Mouse (Mus musculus) embryonic facial prominence, embryonic 10.5 days (tissue): Measurements from ENCODE around the gene Nuf2. TPM values are rescaled to one million over a fixed set of nuclear protein-coding genes. Genes with fewer than 3 reads are reported as not detected.

Experiments
- DNase-seq: peaks from one replicate; pipeline ENCODE4 v3.0.0-alpha.2; 2017; ENCODE audit warnings: low spot score
- H3K27ac ChIP-seq: fragments of 300-500 bp; sonication (generic); replicated peaks from 2 replicates; pipeline ENCODE4 v1.5.1; 2016; ENCODE audit warnings: mild to moderate bottlenecking
- H3K27me3 ChIP-seq: fragments of 300-500 bp; sonication (generic); replicated peaks from 2 replicates; pipeline ENCODE4 v1.6.1; 2016; ENCODE audit warnings: low read depth, mild to moderate bottlenecking; ENCODE audit not compliant: poor library complexity, severe bottlenecking
- H3K36me3 ChIP-seq: fragments of 300-500 bp; sonication (generic); replicated peaks from 2 replicates; pipeline ENCODE4 v1.6.1; 2016; ENCODE audit warnings: mild to moderate bottlenecking, moderate library complexity
- H3K4me1 ChIP-seq: fragments of 300-500 bp; sonication (generic); 2 replicates; pipeline ENCODE4 v1.6.1; 2016
- H3K4me3 ChIP-seq: fragments of 300-500 bp; sonication (generic); 2 replicates; pipeline ENCODE4 v1.5.1; 2016; ENCODE audit warnings: mild to moderate bottlenecking, moderate library complexity
- H3K9me3 ChIP-seq: fragments of 300-500 bp; sonication (generic); 2 replicates; pipeline ENCODE4 v1.6.1; 2016; ENCODE audit warnings: mild to moderate bottlenecking
- WGBS: fragments of 180-500 bp; shearing (Covaris S2); methylation state at CpG from one replicate; pipeline ENCODE4 v1.1.7; 2016; 5-methylcytosine and 5-hydroxymethylcytosine counted together
- polyA plus RNA-seq: library from polyadenylated mRNA; unstranded; fragments of >200 nt; fragmentation: Nextera tagmentation; extraction: Ambion mirVana; gene quantifications from 2 replicates; pipeline ENCODE4 v1.2.1, GENCODE M21; 2016

The Nuf2 gene
- polyA plus RNA-seq, 1 experiment from 2014 or later, result 75.9 TPM

- WGBS, result 96% methylated on average over 8 of the region's 8 CpGs
Measured at GRCm38 (mm10) chr1:169517376-169517892, 13.8 kb downstream of the Nuf2 start.

DNA sequence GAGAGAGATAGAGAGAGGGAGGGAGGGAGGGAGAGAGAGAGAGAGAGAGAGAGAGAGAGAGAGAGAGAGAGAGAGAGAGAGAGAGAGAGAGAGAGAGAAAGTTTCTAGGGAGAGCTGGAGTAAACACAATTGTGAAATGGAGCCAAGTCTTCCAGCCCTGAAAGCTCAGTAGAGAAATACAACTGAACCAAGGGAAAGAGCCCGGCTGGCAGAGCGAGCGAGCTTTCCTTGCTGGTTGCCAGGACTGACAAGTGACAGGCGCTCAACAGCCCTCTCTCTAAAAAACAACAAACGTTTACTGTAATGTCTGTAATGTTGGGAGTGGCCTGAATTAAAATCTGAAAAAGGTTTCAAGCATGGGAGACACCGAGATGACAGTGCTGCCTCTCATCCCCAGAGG is 24.9 kb downstream of the Nuf2 start:
- Histone ChIP-seq H3K27me3 (no peaks in the 10 kb centered on the region), H3K4me1 (no peaks in the 10 kb centered on the region), H3K27ac (no peak overlapping the region), H3K9me3 (no peaks in the 10 kb centered on the region), H3K36me3 (peaks cover 100% of the 10 kb centered on the region), H3K4me3 (no peak overlapping the region)
- no peak for DNase-seq
- WGBS, result 92% methylated on average over 6 of the region's 6 CpGs

More at GRCm38 (mm10) chr1:169517376-169517892, 13.8 kb downstream of the Nuf2 start:
- H3K4me1 ChIP-seq, result no peaks in the 10 kb centered on the region
- H3K27me3 ChIP-seq, result no peaks in the 10 kb centered on the region
- H3K27ac ChIP-seq, result no peak overlapping the region
- H3K9me3 ChIP-seq, result no peaks in the 10 kb centered on the region
- H3K4me3 ChIP-seq, result no peak overlapping the region
- DNase-seq, result peak; percentile 14
- H3K36me3 ChIP-seq, result peaks cover 96% of the 10 kb centered on the region

GRCm38 (mm10) chr1:169502876-169503275 is 28.4 kb downstream of the Nuf2 start:
- no peaks in the 10 kb centered on the region for H3K27me3 ChIP-seq
- peaks cover 98% of the 10 kb centered on the region for H3K36me3 ChIP-seq
- no peaks in the 10 kb centered on the region for H3K9me3 ChIP-seq
- no peak overlapping the region for H3K4me3 ChIP-seq
- no peaks in the 10 kb centered on the region for H3K4me1 ChIP-seq
- 92% methylated on average over 3 of the region's 3 CpGs for WGBS
- H3K27ac ChIP-seq, result no peak overlapping the region
- DNase-seq, result no peak

- no peaks in the 10 kb centered on the region for H3K4me1 ChIP-seq
- peaks cover 52% of the 10 kb centered on the region for H3K36me3 ChIP-seq
- no peaks in the 10 kb centered on the region for H3K27me3 ChIP-seq
- H3K4me3 ChIP-seq, result no peak overlapping the region
- 81% methylated on average over 8 of the region's 8 CpGs for WGBS
- no peaks in the 10 kb centered on the region for H3K9me3 ChIP-seq
- peak; percentile 52 for DNase-seq
- no peak overlapping the region for H3K27ac ChIP-seq
Measured at GRCm38 (mm10) chr1:169495621-169496020, 35.6 kb downstream of the Nuf2 start.

- 84% methylated on average over 1 of the region's 1 CpGs for WGBS
- DNase-seq, result no peak
- Histone ChIP-seq H3K27me3 (no peaks in the 10 kb centered on the region), H3K4me1 (no peaks in the 10 kb centered on the region), H3K27ac (no peak overlapping the region), H3K36me3 (peaks cover 11% of the 10 kb centered on the region), H3K9me3 (no peaks in the 10 kb centered on the region), H3K4me3 (no peak overlapping the region)
Measured at GRCm38 (mm10) chr1:169491561-169491960, 39.7 kb downstream of the Nuf2 start.

DNA sequence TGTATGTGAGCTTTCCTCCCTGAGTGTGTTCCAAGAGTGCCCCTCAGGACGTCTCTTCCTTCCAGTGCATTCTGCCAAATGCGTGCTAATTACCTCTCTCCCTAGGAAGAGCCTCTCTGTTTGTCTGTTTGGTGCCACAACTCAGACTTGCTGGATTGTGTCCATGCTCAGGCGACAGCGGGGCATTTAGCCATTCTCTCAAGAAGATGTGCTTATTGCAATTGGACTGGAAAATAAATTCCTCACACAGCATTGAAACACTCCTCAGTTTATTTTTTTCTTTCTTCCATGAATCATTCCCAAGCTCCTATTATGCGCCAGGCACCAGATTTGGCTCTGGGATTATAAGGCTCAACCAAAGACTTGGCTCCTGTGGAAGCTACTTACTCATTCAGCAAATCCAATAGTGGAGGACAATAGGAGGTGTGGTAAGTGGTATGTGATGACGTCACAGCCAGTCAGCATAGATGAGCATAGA is 45.8 kb downstream of the Nuf2 start:
- Histone ChIP-seq H3K9me3 (no peaks in the 10 kb centered on the region), H3K27me3 (no peaks in the 10 kb centered on the region), H3K27ac (no peak overlapping the region), H3K36me3 (no peaks in the 10 kb centered on the region), H3K4me3 (no peak overlapping the region), H3K4me1 (peaks cover 6% of the 10 kb centered on the region; the same call in 1 of the 2 replicates)
- DNase-seq, result no peak
- 73% methylated on average over 6 of the region's 6 CpGs for WGBS

GRCm38 (mm10) chr1:169484565-169484964 is 46.7 kb downstream of the Nuf2 start:
- Histone ChIP-seq H3K9me3 (no peaks in the 10 kb centered on the region), H3K27me3 (no peaks in the 10 kb centered on the region), H3K4me3 (no peak overlapping the region), H3K27ac (no peak overlapping the region), H3K36me3 (no peaks in the 10 kb centered on the region), H3K4me1 (peaks cover 6% of the 10 kb centered on the region; the same call in 1 of the 2 replicates)
- WGBS, result 66% methylated on average over 4 of the region's 4 CpGs
- DNase-seq, result peak; percentile 13

DNA sequence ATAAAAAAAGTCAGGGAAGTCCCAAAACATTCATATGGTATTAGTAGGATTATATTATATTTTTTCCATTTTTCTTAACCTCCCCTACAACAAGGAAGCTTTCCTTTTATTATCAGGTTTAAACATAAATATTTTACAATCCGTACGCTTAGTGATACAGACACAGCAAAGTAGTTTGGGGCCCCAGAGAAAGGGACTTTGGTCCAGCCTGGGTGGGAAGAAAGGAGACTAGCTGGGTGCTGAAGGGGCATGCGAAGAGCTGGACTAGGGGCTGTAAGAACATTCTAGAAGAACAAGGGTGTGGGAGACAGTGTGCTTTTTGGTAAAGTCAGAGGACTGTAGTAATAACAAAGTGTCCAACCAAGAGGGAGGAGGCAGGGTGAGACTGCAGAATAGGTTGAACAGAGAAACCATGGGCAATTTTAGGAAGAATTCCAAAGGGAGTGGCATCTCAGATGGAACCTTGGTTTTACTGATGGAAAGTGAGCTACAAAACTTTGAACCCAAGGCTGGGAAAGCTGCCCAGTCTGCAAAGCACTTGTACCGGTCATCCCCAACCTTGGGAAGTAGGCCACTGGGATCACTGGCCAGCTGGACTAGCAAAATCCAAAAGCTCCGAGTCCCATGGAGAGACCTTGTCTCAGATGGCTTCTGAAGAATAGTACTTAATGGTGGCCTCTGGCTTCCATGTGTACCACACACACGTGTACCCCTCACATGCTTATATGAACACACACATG is 48.5 kb downstream of the Nuf2 start:
- Histone ChIP-seq H3K4me3 (no peak overlapping the region), H3K27me3 (no peaks in the 10 kb centered on the region), H3K9me3 (no peaks in the 10 kb centered on the region), H3K27ac (no peak overlapping the region), H3K4me1 (peaks cover 6% of the 10 kb centered on the region; the same call in 1 of the 2 replicates), H3K36me3 (no peaks in the 10 kb centered on the region)
- 91% methylated on average over 6 of the region's 6 CpGs for WGBS
- DNase-seq, result no peak

DNA sequence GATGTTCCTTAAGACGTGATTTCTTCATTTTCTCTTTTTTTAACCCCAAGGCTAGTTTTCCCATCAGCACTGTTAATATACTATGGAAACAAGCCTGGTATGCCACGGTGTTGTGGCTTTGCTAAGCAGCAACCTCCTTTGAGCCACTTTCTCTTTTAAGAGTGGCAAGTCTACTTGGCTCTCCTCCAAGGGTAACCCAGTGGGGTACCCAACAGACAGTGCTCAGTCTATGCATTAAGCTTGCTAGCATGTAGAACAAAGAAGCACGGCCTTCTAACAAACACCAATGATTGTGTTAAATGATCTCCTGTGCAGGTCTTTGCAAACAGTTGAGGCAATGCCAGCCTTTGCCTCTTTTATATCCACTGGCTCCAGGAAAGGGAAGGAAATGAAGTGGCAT is 60.1 kb downstream of the Nuf2 start:
- no peaks in the 10 kb centered on the region for H3K27me3 ChIP-seq
- WGBS, result 85% methylated on average over 3 of the region's 3 CpGs
- H3K36me3 ChIP-seq, result no peaks in the 10 kb centered on the region
- no peak for DNase-seq
- H3K9me3 ChIP-seq, result no peaks in the 10 kb centered on the region
- no peak overlapping the region for H3K27ac ChIP-seq
- no peaks in the 10 kb centered on the region for H3K4me1 ChIP-seq
- no peak overlapping the region for H3K4me3 ChIP-seq

DNA sequence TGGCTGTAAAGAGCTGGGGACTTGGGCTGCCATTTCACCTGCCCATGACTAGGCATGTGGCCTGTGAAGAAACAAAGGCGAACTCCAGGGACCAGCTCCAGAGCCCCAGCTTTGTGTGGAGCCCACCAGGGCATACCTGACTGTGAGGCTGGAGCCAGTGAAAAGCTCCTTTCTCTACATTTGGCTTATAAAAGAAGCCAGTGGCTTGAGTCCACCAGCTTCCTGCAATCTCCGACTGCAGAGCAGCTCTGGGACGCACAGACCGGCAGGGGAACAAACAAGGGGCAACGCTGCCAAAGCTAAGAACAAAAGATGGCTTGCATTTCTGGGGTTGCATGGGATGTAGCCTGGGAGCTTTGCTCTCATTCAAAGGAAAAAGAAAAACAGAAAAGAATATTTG is 63.5 kb downstream of the Nuf2 start:
- no peaks in the 10 kb centered on the region for H3K9me3 ChIP-seq
- H3K4me3 ChIP-seq, result no peak overlapping the region
- DNase-seq, result no peak
- H3K4me1 ChIP-seq, result no peaks in the 10 kb centered on the region
- no peaks in the 10 kb centered on the region for H3K36me3 ChIP-seq
- H3K27me3 ChIP-seq, result no peaks in the 10 kb centered on the region
- H3K27ac ChIP-seq, result no peak overlapping the region
- 83% methylated on average over 5 of the region's 5 CpGs for WGBS

DNA sequence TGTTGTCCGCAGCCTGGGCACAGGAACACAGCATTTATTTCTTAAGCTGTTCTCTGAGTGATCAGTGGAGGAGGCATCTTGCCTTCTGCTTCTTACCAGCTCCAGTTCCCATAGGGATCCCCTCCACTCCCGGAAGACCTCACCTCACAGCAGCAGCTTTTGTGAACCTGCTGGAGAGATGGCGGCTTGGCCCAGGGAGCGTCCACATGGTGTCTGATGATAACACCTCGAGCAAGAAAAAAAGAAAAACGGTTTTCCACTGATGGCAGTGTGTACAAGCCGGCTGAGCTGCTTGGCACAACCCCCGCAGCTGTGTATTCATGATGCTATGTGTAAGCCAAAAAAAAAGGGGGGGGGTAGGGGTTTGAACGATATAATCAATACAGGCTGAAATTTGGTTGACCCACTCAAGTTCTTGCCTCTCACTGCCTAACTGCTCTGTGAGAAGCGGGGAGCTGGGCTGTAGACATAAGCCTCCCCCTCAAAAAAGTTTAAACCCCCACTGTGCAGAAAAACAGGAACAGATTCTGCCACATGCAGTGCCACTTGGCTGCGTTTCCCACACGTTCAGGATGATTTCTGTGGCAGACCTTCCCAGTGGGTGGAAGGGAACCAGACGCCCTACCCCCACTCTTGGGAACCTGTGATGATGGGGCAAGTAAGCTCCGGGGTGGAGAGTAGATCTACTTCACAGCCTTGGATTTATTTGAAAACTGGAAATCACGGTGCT is 68.7 kb downstream of the Nuf2 start:
- no peak overlapping the region for H3K4me3 ChIP-seq
- WGBS, result 87% methylated on average over 15 of the region's 15 CpGs
- H3K27ac ChIP-seq, result no peak overlapping the region; the same call in 1 of the 2 replicates
- H3K36me3 ChIP-seq, result no peaks in the 10 kb centered on the region
- peaks cover 11% of the 10 kb centered on the region for H3K4me1 ChIP-seq
- H3K27me3 ChIP-seq, result no peaks in the 10 kb centered on the region
- no peak for DNase-seq
- no peaks in the 10 kb centered on the region for H3K9me3 ChIP-seq

DNA sequence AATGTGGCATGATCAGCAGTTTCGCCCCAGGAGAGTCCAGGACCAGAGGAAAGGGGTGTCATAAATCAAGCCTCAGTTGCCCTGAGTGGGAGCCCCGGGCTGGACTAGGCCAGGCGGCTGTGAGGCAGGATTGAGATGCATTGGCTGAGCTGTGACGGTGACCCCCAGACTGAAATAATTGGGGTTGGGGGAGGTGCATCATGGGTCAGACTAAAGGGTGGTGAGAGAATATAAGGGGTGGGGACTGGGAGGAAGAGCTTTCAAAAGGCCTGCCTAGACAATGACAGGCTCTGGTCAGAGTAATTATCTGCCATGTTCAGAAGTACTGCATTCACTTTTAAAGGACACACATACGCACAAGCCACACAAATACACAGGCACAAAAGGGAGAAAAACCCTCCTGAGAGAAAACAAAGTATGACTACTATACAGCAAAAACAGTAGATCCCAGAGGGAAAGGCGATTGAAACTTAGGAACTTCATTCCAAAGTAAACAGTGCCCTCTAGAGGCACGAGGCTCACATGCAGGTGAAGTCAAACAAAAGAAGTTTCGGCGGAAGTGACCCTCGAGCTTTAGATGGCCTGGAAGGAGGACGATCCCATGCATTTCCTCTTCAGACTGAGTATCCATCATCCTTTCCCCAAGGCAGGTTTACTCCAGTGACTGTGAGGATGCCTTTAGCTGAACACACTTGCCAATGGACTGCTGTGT is 72.0 kb downstream of the Nuf2 start:
- Histone ChIP-seq H3K27me3 (no peaks in the 10 kb centered on the region), H3K4me1 (peaks cover 11% of the 10 kb centered on the region), H3K36me3 (no peaks in the 10 kb centered on the region), H3K9me3 (no peaks in the 10 kb centered on the region), H3K27ac (peak overlapping the region; percentile 69), H3K4me3 (no peak overlapping the region)
- 23% methylated on average over 11 of the region's 11 CpGs for WGBS
- DNase-seq, result peak; percentile 76
